Mouse (Mus musculus) cerebellum, adult 2 months (tissue): ENCODE measurements around the gene Arid5a. TPM values are rescaled to one million over a fixed set of nuclear protein-coding genes. Genes with fewer than 3 reads are reported as not detected.
A peak's percentile ranks its signal among the peaks of the same experiment; 100 is the strongest.

Experiments
- DNase-seq, 2 experiments: peaks; one replicate each; pipeline ENCODE4 v3.0.0; 2021
- H3K27ac ChIP-seq: fragments of 200-500 bp; 2 replicates; pipeline ENCODE4 v1.5.1; 2012; ENCODE audit warnings: low read length, control low read depth, inconsistent platforms; ENCODE audit not compliant: insufficient read depth
- H3K27me3 ChIP-seq: fragments of 200-500 bp; 2 replicates; pipeline ENCODE4 v1.6.1; 2012; ENCODE audit warnings: inconsistent platforms, mild to moderate bottlenecking, low read length, moderate library complexity; ENCODE audit not compliant: control insufficient read depth, insufficient read depth
- H3K4me1 ChIP-seq: fragments of 200-500 bp; 2 replicates; pipeline ENCODE4 v1.6.1; 2011; ENCODE audit warnings: low read length; ENCODE audit not compliant: control insufficient read depth, insufficient read depth
- H3K4me3 ChIP-seq: fragments of 200-500 bp; replicated peaks from 2 replicates; pipeline ENCODE3; 2011; ENCODE audit warnings: mild to moderate bottlenecking, low read depth, low read length, control low read depth; ENCODE audit not compliant: insufficient read depth
- CTCF ChIP-seq: fragments of 200-500 bp; IDR thresholded peaks from 2 replicates; pipeline ENCODE4 v1.5.1; 2011; ENCODE audit warnings: low read depth, mild to moderate bottlenecking, control low read depth, low read length, moderate library complexity, borderline replicate concordance; ENCODE audit not compliant: insufficient read depth
- POLR2A ChIP-seq: fragments of 200-500 bp; IDR thresholded peaks from 2 replicates; pipeline ENCODE4 v1.6.1; 2011; ENCODE audit warnings: low read length, control low read depth, borderline replicate concordance; ENCODE audit not compliant: insufficient read depth
- WGBS: fragments of 180-500 bp; shearing (Covaris S2); methylation state at CpG from one replicate; pipeline ENCODE4 v1.1.7; 2018; 5-methylcytosine and 5-hydroxymethylcytosine counted together
- polyA plus RNA-seq: library from polyadenylated mRNA; depleted of rRNA; stranded (reverse); fragments of >200 nt; gene quantifications from 2 replicates; pipeline ENCODE4 v1.2.3, GENCODE M21; 2012; rRNA removed

The Arid5a gene
- 9.9 and 10.7 TPM in 2 replicates for polyA plus RNA-seq

DNA sequence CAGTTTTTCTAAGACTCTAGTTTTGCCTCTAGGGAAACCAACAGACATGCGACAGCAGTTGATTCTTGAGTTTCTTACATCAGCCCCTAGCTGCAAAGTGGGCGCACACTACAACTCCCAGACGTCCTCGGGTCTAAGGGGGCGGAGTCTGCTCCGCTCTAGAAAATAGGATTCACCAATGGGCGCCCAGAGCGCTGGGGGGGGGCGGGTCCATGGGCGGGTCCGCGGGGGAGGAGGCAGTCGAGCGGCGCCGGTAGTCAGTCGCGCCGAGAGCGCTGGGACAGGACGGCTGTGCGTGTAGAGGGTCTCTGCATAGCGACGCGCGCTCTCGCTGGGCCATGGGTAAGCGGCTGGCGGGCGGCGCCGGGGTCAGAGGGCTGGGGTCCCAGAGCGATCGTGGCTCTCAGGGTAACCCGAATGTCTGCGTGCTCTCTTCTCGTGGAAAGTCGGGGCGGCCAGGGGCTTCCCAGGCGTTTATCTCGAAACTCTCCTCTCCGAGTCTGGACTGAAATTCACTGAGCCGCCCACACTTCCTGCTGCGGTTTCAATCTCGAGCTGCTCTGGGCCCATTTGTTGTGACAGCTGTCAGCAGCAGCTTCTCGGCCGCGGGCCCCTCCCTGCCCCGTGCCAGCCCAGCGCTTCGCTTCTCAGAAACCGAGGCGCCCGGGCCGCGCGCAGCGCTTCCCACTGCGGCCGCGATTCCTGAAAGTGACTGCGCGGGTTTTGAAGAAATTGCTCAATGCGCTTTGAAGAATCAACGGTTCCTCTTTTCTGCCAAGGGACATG, at the start of gene Arid5a:
Arid5a (plus strand) TSS at position 239 of the 786 bp plus-strand sequence.
- H3K4me3 ChIP-seq: peak within 1 kb of the TSS; percentile 84
- DNase-seq: peak; percentile 82 to 88
- no peak within 1 kb of the TSS for H3K27ac ChIP-seq
- WGBS: under 1% methylated on average over 65 of the region's 65 CpGs
- TF ChIP-seq CTCF (no peak), POLR2A (peak; percentile 99)
- 0 out of 2 replicates have a peak, but pooled peaks cover 2% of the 10 kb centered on the region for H3K4me1 ChIP-seq
- no peaks in the 10 kb centered on the region for H3K27me3 ChIP-seq

DNA sequence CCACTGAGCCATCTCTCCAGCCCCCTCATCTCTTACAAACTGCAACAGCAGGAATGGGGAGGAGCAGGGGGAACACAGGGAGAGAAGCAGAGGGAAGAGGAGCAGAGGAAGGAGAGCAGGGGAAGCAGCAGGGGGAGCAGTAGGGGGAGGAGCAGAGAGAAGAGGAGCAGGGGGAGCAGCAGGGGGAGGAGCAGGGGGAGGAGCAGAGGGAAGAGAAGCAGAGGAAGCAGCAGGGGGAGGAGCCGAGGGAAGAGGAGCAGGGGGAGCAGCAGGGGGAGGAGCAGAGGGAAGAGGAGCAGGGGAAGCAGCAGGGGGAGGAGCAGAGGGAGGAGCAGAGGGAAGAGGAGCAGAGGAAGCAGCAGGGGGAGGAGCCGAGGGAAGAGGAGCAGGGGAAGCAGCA, 48.9 kb upstream of the Arid5a start:
- Histone ChIP-seq H3K4me1 (no peaks in the 10 kb centered on the region), H3K4me3 (no peak overlapping the region), H3K27me3 (no peaks in the 10 kb centered on the region), H3K27ac (no peak overlapping the region)
- no peak for TF ChIP-seq CTCF
- TF ChIP-seq POLR2A: no peak
- 43% methylated on average over 2 of the region's 2 CpGs for WGBS
- no peak for DNase-seq

DNA sequence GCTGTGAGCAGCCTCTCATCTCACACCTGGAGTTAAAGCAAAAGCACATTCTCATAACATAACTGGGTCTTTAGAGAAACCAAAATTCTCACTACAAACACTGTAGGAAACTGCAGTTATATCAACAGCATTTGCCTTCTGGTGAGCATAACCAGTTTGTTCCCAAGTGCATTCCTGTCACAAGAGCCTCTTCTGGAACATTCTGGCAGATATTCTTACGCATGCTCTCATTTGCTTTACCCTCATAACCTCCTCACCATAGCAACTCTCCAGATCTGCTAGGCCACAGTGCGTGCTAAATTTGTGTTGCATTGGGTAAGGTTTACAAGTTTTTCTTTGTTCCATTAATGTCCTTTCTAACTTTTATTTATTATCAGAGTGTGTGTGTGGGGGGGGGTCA, 48.3 kb upstream of the Arid5a start:
- 91% methylated on average over 2 of the region's 2 CpGs for WGBS
- H3K4me1 ChIP-seq: no peaks in the 10 kb centered on the region
- H3K4me3 ChIP-seq: no peak overlapping the region
- no peak for DNase-seq
- TF ChIP-seq POLR2A: no peak
- no peak for TF ChIP-seq CTCF
- H3K27ac ChIP-seq: no peak overlapping the region
- H3K27me3 ChIP-seq: no peaks in the 10 kb centered on the region

DNA sequence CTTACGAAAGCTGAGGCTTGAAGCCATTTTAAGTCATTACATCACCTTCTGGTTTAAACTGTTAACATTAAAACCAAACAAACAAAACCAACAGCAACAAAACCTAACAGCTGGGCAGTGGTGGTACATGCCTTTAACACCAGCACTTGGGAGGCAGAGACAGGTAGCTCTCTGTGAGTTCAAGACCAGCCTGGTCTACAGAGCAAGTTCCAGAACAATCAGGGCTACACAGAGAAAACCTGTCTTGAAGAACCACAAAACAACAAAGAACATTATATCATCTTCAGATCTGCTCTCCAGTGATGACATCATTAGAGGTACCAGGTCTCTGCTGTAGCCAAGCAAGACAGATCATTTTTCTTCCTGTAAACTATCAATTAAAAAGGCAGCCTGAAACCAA, 47.1 kb upstream of the Arid5a start:
- Histone ChIP-seq H3K27ac (no peak overlapping the region), H3K4me3 (no peak overlapping the region), H3K27me3 (no peaks in the 10 kb centered on the region), H3K4me1 (peaks cover 1% of the 10 kb centered on the region)
- 94% methylated on average over 1 of the region's 1 CpGs for WGBS
- no peak for DNase-seq
- TF ChIP-seq POLR2A (no peak), CTCF (no peak)

DNA sequence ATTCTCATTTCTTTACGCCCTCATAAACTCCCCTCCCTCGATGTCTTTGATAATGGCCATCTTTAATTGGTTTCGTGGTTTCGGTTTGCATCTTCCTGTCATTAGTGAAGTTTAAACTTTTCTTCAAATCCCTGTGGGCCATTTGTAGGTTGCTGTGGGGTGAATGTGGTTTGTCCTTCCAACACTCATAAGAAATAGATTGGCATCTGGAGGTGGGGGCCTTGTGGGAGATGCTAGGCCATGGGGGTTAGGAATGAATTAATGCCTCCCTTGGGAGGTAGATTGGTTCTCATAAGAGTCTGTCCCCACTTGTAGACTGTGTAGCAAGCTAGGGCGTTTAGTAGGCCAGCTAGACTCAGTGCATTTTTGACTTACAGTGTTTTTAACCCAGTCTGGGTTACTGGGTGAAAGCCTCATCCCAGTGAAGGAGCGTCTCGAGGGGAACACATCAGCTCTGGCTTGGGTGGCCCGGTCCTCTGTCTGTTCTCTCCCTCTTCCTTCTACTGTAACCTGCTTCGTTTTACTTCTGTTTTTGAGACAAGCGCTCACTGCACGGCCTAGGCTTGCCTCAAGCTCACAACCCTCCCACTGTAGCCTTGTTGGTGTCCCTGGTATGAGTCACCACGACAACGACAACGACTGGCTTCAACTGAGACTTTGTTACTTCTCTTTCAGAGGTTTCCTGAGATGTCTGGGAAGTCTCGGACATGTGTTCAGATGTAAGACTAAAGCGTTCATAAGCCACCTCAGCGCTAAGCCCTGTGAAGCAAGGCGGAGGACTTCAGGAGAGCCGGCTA, 45.6 kb upstream of the Arid5a start:
- H3K27ac ChIP-seq: no peak overlapping the region
- TF ChIP-seq CTCF (no peak), POLR2A (no peak)
- no peak for DNase-seq
- H3K4me1 ChIP-seq: peaks cover 10% of the 10 kb centered on the region
- no peak overlapping the region for H3K4me3 ChIP-seq
- H3K27me3 ChIP-seq: no peaks in the 10 kb centered on the region
- 85% methylated on average over 19 of the region's 19 CpGs for WGBS

DNA sequence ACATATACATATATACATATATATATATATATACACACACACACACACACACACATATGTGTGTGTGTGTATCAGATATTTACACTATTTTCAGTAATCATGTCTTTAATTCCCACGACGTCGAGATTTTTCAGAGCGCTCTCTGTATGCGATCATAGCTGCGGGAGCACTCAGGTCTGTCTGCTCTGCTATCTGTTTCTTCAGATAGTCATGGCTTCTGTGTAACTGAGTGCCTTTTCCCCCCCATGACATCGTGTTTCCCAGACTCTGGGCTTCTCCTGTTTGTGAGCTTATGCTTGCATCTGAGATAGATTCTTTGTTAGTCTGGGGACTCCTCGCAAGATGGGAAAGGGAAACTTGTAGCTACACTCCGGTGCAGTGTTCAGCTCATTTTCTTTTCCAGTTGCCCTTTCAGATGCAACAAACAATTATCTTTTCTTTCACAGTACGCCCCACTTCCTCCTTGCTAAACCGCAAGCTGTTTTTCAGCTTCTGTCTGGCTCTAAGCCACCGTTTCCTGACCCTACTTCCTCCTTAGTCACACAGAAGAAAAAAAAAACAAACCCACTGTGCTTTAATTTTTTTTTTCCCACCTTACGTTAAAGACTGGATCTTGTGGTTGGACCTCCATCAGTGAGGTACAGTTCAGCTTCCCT, 43.6 kb upstream of the Arid5a start:
- Histone ChIP-seq H3K4me3 (no peak overlapping the region), H3K27me3 (no peaks in the 10 kb centered on the region), H3K27ac (no peak overlapping the region), H3K4me1 (peaks cover 14% of the 10 kb centered on the region)
- DNase-seq: no peak
- no peak for TF ChIP-seq POLR2A
- TF ChIP-seq CTCF: no peak
- WGBS: 67% methylated on average over 13 of the region's 13 CpGs

DNA sequence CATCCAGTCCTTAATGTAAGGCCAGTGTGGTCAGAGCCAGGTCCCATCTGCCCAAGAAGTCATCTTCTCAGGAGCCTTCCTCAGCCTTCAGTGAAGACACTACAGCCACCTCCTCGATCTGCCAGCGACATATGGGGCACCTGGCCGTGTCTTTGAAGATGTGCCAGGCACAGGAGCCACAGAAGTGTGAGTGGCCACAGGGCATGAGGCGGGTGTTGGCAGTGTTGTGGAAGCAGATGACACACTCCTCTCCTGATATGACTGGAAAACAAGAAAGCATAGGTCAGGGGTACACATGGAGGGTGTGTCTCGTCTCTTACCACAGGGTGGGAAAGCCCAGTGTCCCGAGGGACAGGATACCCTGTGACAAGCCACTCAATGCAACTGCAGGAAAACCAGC, 41.2 kb upstream of the Arid5a start:
- no peak overlapping the region for H3K4me3 ChIP-seq
- 0 out of 2 replicates have a peak overlapping the region, but pooled peaks have one; percentile 53 for H3K27ac ChIP-seq
- no peaks in the 10 kb centered on the region for H3K27me3 ChIP-seq
- WGBS: 6% methylated on average over 6 of the region's 6 CpGs
- peaks cover 14% of the 10 kb centered on the region for H3K4me1 ChIP-seq
- DNase-seq: peak; percentile 89 to 96
- no peak for TF ChIP-seq CTCF
- no peak for TF ChIP-seq POLR2A
